Mouse (Mus musculus) A20 (cell line): ENCODE data around the gene Gpsm3.

Experiments
- DNase-seq: peaks from one replicate; pipeline ENCODE4 v3.0.0-alpha.2; 2011; ENCODE audit warnings: low read depth, low spot score

Gene Gpsm3

GRCm38 (mm10) chr17:34582528-34582927 is 7.1 kb upstream of the Gpsm3 start:
- DNase-seq = no peak

GRCm38 (mm10) chr17:34583397-34583796 is 6.2 kb upstream of the Gpsm3 start:
- no peak for DNase-seq

DNA sequence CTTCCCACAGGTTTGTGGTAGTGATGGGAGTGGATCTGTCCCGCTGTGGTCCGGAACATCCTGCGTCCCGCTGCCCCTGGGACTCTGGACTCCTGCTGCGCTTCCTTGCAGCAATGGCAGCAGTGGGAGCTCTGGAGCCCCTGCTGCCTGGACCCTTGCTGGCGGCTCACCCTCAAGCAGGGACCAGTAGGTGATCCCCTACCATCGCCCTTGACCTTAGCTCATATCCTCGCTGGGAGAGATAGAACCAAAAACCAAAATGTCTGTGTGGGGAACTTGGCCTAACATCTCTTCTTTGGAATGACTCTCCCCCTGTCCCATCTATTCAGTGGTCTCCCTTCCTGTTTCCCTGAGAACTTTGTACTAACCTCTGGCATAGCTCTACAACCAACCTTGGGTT is 5.8 kb upstream of the Gpsm3 start:
- DNase-seq = no peak

- DNase-seq = no peak
Observed at GRCm38 (mm10) chr17:34585121-34585520, 4.5 kb upstream of the Gpsm3 start.

DNA sequence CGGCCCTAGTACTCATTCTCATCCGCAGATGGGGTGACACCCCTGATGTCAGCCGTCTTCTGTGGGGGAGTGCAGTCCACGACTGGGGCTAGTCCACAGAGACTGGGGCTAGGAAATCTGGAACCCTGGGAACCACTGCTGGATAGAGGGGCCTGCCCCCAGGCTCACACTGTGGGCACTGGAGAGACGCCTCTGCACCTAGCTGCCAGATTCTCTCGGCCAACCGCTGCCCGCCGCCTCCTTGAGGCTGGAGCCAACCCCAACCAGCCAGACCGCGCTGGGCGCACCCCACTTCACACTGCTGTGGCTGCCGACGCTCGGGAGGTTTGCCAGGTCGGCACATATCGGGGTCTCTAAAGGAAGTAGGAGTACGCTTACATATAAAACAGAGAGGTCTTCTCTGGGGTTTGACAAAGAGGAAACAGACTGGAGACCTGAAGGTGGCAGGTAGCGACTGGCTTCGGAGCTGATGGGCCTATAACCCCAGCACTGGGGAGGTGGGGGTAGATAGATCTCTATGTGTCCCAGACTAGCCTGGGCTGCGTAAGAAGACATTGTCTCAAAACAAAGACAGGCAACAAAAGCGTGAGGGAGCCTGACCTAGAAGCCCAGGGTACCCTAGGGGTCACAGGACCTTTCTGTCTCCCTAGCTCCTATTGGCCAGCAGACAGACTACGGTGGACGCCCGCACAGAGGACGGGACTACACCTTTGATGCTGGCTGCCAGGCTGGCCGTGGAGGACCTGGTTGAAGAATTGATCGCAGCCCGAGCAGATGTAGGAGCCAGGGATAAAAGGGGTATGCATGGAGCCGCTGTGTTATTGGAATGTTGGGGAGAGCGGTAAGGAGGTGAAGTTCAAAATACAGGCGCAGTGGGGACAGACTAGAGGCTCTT is 3.5 kb upstream of the Gpsm3 start:
- no peak for DNase-seq

DNA sequence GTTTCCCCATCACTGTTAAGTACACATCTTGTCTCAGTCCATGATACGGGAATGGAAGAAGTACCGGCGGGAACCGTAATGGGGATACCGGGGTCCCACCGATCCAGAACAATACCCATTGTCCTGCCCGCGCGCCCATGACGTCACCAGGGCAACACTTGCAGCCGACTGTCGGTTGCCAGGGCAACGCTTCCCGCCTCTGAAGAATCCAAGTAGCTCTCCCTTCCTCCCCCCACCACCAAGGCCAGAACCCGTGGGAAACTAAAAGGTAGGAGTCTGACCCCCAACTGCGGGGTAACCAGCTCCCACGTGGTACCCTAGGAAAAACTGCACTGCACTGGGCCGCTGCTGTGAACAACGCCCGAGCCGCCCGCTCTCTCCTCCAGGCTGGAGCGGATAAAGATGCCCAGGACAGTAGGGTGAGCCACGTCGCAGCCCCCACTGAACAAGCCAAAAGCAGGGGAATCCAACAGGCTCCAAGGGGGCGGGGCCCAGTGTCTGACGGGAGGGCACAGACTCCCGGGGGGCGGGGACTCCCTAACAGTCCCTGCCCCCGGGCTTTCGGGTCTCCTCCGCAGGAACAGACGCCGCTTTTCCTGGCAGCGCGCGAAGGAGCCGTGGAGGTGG is 2.7 kb upstream of the Gpsm3 start:
- DNase-seq = no peak

DNA sequence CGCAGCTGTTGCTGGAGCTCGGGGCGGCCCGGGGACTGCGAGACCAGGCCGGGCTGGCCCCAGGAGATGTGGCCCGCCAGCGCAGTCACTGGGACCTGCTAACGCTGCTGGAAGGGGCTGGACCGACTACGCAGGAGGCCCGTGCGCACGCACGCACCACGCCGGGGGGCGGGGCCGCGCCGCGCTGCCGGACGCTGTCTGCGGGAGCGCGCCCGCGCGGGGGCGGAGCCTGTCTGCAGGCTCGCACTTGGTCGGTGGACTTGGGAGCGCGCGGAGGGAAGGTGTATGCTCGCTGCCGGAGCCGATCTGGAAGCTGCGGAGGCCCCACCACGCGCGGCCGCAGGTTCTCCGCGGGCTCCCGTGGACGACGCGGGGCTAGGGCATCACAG is 2.2 kb upstream of the Gpsm3 start:
- DNase-seq = peak; percentile 98

- no peak for DNase-seq
Observed at GRCm38 (mm10) chr17:34587814-34588213, 1.8 kb upstream of the Gpsm3 start.

- DNase-seq = peak; percentile 64
Observed at GRCm38 (mm10) chr17:34588767-34589166, 839 bp upstream of the Gpsm3 start.

DNA sequence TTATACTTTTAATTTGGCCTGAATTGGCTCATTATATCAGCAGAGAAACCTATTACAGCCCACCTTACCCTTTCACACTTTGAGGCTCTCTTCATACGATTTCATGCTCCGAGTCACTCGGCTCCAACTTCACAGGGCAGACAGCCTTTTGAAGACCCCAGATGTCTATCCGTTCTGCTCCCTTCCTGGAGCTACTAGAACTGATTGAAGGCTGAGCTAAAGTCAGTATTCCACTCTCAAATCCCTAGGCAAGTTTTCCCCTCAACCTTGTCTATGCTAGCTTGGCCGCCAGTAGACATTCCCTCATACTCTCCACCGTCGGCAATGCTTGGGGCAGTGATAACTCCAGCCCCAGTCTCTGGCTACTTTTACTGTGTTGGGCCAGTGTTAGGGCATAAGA is 400 bp upstream of the Gpsm3 start:
- no peak for DNase-seq

DNA sequence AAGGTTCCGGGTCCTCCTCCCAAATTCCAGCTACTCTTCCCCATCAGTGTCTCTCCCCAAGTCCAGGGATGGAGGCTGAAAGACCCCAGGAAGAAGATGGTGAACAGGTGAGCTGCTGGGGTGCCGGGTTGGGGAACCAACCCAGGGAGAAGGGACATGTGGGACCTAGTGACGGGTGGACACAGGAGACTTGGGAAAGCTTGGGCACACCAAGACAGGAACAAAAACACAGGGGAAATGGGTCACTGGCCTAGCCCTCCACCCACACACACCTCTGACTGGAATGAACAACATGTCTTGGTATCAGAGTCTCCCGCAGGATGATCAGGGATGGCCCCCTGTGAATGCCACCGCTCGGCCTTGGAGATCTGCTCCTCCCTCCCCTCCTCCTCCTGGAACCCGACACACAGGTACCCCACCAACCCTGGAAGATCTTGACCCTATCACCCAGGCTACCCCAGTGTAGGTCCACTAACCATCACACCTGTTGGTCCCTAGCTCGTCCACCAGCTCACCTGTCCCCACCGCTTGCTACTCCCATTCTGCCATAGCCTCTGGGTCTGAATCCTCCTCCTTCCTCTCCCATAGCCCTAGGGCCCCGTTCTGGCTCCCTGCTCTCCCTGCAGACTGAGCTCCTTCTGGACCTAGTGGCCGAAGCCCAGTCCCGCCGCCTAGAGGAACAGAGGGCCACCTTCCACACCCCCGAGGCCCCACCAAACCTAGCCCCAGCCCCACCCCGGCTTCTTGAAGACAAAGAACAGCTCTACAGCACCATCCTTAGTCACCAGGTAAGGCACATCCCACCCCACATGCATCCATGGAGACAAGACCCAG is 765 bp downstream of the Gpsm3 start:
- peak; percentile 48 for DNase-seq

GRCm38 (mm10) chr17:34591029-34591993 is 1.7 kb downstream of the Gpsm3 start, which contains the start of gene Pbx2:
Pbx2 (plus strand) TSS chr17:34591266.
- DNase-seq = peak; percentile 89

- peak; percentile 93 for DNase-seq
Observed at GRCm38 (mm10) chr17:34591994-34592375, 2.4 kb downstream of the Gpsm3 start.

DNA sequence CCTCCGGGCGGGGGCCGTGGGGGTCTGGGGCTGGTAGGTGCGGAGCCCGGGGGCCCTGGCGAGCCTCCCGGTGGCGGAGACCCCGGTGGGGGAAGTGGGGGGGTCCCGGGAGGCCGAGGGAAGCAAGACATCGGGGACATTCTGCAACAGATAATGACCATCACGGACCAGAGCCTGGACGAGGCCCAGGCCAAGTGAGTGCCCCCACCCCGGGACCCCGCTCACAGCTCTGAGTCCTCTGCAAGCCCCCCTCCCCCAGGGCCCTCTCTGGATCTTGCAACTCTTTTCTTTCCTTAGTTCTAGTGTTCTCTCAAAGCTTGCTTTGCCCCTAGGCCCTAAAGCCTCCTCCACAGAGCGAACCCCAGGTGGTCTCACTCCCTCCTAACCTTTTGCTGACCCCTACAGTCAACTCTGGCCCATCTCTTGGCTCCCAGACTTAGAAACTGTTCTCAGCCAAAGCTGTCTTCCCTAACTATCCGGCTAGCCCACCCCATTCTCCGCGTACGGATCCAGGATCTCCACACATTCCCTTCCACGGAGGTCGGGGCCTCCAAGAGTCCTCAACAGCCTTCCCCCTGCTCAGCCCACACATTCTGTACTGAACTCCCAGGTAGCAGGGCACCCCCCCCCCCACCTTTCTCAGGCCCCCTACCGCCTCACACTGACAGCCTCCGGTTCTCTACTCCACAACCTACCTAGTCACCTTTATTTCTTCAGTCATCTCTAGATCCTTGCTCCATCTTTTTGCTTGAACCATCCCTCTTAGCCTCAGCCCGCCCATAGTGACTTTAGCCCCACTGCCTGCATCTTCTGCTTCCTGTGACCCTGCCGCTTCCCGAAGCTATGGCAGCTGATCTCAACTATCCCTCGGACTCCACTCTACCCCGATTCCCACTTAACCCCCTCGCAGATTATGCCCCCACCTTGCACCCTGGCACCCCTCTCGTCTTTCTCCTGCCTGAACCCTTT is 3.3 kb downstream of the Gpsm3 start:
- peak; percentile 29 for DNase-seq

DNA sequence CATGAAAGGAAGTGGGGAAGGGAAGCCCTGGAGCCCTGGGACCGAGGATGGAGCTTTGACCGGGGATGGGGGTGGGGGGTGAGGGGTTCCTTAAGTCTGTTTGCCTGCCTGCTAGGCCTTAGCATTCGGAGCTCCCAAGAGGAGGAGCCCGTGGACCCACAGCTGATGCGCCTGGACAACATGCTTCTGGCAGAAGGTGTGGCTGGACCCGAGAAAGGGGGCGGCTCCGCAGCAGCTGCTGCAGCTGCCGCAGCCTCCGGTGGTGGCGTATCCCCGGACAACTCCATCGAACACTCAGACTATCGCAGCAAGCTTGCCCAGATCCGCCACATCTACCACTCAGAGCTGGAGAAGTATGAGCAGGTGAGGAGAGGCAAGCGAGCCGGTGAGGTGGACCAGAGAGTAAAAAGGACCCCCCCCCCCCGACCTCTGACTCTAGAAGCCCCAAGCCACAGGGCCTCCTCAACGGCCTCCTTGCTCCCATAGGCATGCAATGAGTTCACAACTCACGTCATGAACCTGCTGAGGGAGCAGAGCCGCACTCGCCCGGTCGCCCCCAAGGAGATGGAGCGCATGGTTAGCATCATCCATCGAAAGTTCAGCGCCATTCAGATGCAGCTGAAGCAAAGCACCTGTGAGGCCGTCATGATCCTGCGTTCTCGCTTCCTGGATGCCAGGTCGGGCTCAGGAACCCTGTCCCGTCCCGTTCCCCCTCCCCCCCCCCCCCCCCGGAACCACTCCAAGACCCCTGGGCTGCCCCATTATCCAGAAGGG is 4.3 kb downstream of the Gpsm3 start:
- DNase-seq = no peak

DNA sequence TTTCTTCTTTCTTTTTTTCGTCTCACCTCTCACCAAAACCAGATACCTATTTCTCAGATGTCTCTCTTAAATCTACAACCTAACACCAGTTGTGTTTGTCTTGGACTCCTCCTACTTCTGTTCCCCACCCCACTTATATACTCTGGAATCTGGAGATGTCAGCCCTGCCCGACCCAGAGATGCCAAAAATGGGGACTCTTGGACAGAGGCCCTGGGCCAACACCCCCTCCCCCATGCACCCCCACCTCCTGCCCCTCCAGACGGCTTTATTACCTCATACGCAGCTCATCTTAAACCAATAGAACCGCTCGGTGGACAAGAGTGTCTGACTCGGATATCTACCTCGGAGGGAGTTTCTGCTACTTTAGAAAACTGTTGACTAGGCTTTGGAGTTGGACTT is 6.5 kb downstream of the Gpsm3 start:
- DNase-seq = no peak

- no peak for DNase-seq
Observed at GRCm38 (mm10) chr17:34597566-34598095, 8.0 kb downstream of the Gpsm3 start, which contains the start of gene Ager. Ager (plus strand) TSS chr17:34597862.

DNA sequence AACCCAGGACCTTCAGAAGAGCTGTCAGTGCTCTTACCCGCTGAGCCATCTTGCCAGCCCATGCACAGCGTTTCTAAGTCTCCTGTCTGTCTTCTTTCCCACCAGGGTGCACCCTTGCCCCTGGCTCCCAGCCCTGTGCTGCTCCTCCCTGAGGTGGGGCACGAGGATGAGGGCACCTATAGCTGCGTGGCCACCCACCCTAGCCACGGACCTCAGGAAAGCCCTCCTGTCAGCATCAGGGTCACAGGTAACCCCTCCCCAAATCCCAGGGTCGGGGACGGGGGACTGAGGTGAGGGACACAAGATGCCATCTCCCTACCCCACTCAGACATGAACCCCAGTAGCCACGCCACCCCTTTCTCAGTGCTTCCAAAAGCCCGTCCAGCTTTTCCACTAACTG is 10.3 kb downstream of the Gpsm3 start:
- no peak for DNase-seq

- DNase-seq = no peak
Observed at GRCm38 (mm10) chr17:34601796-34602195, 12.2 kb downstream of the Gpsm3 start.
